Mouse (Mus musculus) forebrain, embryonic 12.5 days (tissue): ENCODE data around the gene Dpf2. TPM values are rescaled to one million over a fixed set of nuclear protein-coding genes. Genes with fewer than 3 reads are reported as not detected.
A peak's percentile ranks its signal among the peaks of the same experiment; 100 is the strongest.

ENCODE experiments used
- ATAC-seq: fragments of 200-750 bp; cut with Nextera tagmentation; 2 replicates; pipeline ENCODE4 v1.8.0; 2017; ENCODE audit warnings: moderate TSS enrichment; ENCODE audit not compliant: low FRiP score
- H3K27ac ChIP-seq: fragments of 300-500 bp; sonication (generic); 2 replicates; pipeline ENCODE4 v1.5.1; 2016; ENCODE audit warnings: mild to moderate bottlenecking
- H3K27me3 ChIP-seq: fragments of 300-500 bp; sonication (generic); 2 replicates; pipeline ENCODE4 v1.6.1; 2016; ENCODE audit warnings: mild to moderate bottlenecking
- H3K36me3 ChIP-seq: fragments of 300-500 bp; sonication (generic); replicated peaks from 2 replicates; pipeline ENCODE4 v1.6.1; 2016; ENCODE audit warnings: mild to moderate bottlenecking
- H3K4me1 ChIP-seq: fragments of 300-500 bp; sonication (generic); 2 replicates; pipeline ENCODE4 v1.6.1; 2016
- H3K4me2 ChIP-seq: fragments of 300-500 bp; sonication (generic); 2 replicates; pipeline ENCODE4 v1.6.1; 2016; ENCODE audit warnings: mild to moderate bottlenecking, moderate library complexity
- H3K4me3 ChIP-seq: fragments of 300-500 bp; sonication (generic); replicated peaks from 2 replicates; pipeline ENCODE4 v1.5.1; 2016; ENCODE audit warnings: mild to moderate bottlenecking
- H3K9ac ChIP-seq: fragments of 300-500 bp; sonication (generic); 2 replicates; pipeline ENCODE4 v1.6.1; 2016; ENCODE audit warnings: mild to moderate bottlenecking
- H3K9me3 ChIP-seq: fragments of 300-500 bp; sonication (generic); 2 replicates; pipeline ENCODE4 v1.6.1; 2016
- WGBS: fragments of 180-500 bp; shearing (Covaris S2); methylation state at CpG from one replicate; pipeline ENCODE4 v1.1.7; 2016; 5-methylcytosine and 5-hydroxymethylcytosine counted together
- polyA plus RNA-seq: library from polyadenylated mRNA; unstranded; fragments of >200 nt; fragmentation: Nextera tagmentation; extraction: Ambion mirVana; gene quantifications from 2 replicates; pipeline ENCODE4 v1.2.1, GENCODE M21; 2016

Gene Dpf2
- polyA plus RNA-seq, 1 experiment from 2014 or later = 184 TPM

DNA sequence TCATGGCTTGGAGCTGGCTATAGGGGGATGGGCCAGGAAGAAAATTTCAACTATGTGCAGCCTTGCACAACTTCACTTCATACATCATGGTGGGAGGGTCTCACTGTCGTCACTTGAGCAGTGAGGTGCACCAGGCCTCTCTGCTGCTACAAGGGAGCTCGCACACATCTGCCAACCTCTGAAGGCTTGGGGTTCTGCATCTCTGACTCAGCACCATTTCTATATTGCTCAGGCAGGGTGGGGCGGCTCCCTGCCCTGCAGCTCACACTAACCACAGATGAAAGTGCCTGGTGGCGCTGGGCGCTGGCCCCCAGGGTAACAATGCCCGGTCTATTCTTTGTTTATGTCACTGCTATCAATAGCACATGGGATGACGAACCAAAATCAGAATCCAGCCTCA is 32.2 kb upstream of the Dpf2 start:
- no peaks in the 10 kb centered on the region for H3K9me3 ChIP-seq
- no peak overlapping the region for H3K27ac ChIP-seq
- WGBS = 84% methylated on average over 7 of the region's 7 CpGs
- no peak overlapping the region for H3K4me3 ChIP-seq
- H3K36me3 ChIP-seq = peaks cover 85% of the 10 kb centered on the region
- no peak overlapping the region for H3K4me2 ChIP-seq
- ATAC-seq = no peak
- no peaks in the 10 kb centered on the region for H3K4me1 ChIP-seq
- H3K9ac ChIP-seq = no peak overlapping the region
- H3K27me3 ChIP-seq = no peaks in the 10 kb centered on the region

- Histone ChIP-seq H3K27me3 (no peaks in the 10 kb centered on the region), H3K4me1 (no peaks in the 10 kb centered on the region), H3K36me3 (peaks cover 85% of the 10 kb centered on the region), H3K9ac (no peak overlapping the region), H3K4me3 (no peak overlapping the region), H3K27ac (no peak overlapping the region), H3K9me3 (no peaks in the 10 kb centered on the region), H3K4me2 (no peak overlapping the region)
- ATAC-seq = no peak
- WGBS = 87% methylated on average over 8 of the region's 8 CpGs
Measured at GRCm38 (mm10) chr19:5944145-5944544, 31.3 kb upstream of the Dpf2 start.

- Histone ChIP-seq H3K36me3 (peaks cover 78% of the 10 kb centered on the region), H3K4me1 (0 out of 2 replicates have a peak, but pooled peaks cover under 1% of the 10 kb centered on the region), H3K27me3 (no peaks in the 10 kb centered on the region), H3K27ac (no peak overlapping the region), H3K4me2 (no peak overlapping the region), H3K4me3 (no peak overlapping the region), H3K9ac (no peak overlapping the region), H3K9me3 (no peaks in the 10 kb centered on the region)
- ATAC-seq = no peak
- 94% methylated on average over 15 of the region's 15 CpGs for WGBS
Measured at GRCm38 (mm10) chr19:5943404-5943803, 30.6 kb upstream of the Dpf2 start.

- no peak for ATAC-seq
- Histone ChIP-seq H3K9ac (no peak overlapping the region), H3K27ac (no peak overlapping the region), H3K27me3 (no peaks in the 10 kb centered on the region), H3K4me3 (no peak overlapping the region), H3K9me3 (no peaks in the 10 kb centered on the region), H3K4me2 (no peak overlapping the region), H3K4me1 (peaks cover 9% of the 10 kb centered on the region), H3K36me3 (peaks cover 70% of the 10 kb centered on the region)
- WGBS = 91% methylated on average over 7 of the region's 7 CpGs
Measured at GRCm38 (mm10) chr19:5942581-5942980, 29.8 kb upstream of the Dpf2 start.

DNA sequence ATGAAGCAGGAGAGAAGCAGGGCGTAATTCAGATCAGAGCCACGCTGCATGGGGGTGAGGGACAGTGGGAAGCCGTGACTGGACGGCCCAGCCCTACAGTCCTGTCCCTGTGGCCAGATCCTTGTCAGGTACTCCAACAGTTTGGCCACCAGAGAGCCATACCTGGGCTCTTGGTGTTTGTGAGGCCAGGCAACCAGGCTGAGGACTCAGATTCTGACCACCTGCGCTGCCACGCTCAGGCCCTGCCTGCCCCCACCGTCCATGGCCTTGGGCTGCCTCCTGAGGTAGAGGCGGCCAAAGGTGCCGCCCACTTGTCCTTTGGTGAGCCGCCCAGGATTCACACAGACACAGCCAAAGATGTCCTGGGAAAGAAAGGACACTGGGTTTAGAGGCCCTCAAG is 27.8 kb upstream of the Dpf2 start:
- no peak overlapping the region for H3K4me3 ChIP-seq
- H3K27ac ChIP-seq = 0 out of 2 replicates have a peak overlapping the region, but pooled peaks have one; percentile 31
- ATAC-seq = no peak
- no peak overlapping the region for H3K4me2 ChIP-seq
- no peak overlapping the region for H3K9ac ChIP-seq
- WGBS = 92% methylated on average over 10 of the region's 10 CpGs
- peaks cover 52% of the 10 kb centered on the region for H3K36me3 ChIP-seq
- no peaks in the 10 kb centered on the region for H3K9me3 ChIP-seq
- no peaks in the 10 kb centered on the region for H3K27me3 ChIP-seq
- peaks cover 14% of the 10 kb centered on the region for H3K4me1 ChIP-seq

GRCm38 (mm10) chr19:5940173-5940572 is 27.4 kb upstream of the Dpf2 start:
- Histone ChIP-seq H3K4me3 (no peak overlapping the region), H3K4me1 (peaks cover 17% of the 10 kb centered on the region), H3K27ac (0 out of 2 replicates have a peak overlapping the region, but pooled peaks have one; percentile 50), H3K4me2 (no peak overlapping the region), H3K27me3 (no peaks in the 10 kb centered on the region), H3K9ac (no peak overlapping the region), H3K9me3 (no peaks in the 10 kb centered on the region), H3K36me3 (peaks cover 47% of the 10 kb centered on the region)
- ATAC-seq = no peak
- WGBS = 80% methylated on average over 4 of the region's 4 CpGs

- Histone ChIP-seq H3K4me2 (no peak overlapping the region), H3K27me3 (no peaks in the 10 kb centered on the region), H3K4me1 (peaks cover 17% of the 10 kb centered on the region), H3K36me3 (peaks cover 42% of the 10 kb centered on the region), H3K27ac (peak overlapping the region; percentile 50; the same call in 1 of the 2 replicates), H3K4me3 (no peak overlapping the region), H3K9ac (no peak overlapping the region), H3K9me3 (no peaks in the 10 kb centered on the region)
- no peak for ATAC-seq
- 85% methylated on average over 5 of the region's 5 CpGs for WGBS
Measured at GRCm38 (mm10) chr19:5939715-5940114, 26.9 kb upstream of the Dpf2 start.

- Histone ChIP-seq H3K9me3 (no peaks in the 10 kb centered on the region), H3K27me3 (no peaks in the 10 kb centered on the region), H3K36me3 (peaks cover 32% of the 10 kb centered on the region), H3K27ac (no peak overlapping the region), H3K4me2 (no peak overlapping the region), H3K4me1 (peaks cover 17% of the 10 kb centered on the region), H3K9ac (no peak overlapping the region), H3K4me3 (no peak overlapping the region)
- 95% methylated on average over 6 of the region's 6 CpGs for WGBS
- ATAC-seq = no peak
Measured at GRCm38 (mm10) chr19:5938516-5938915, 25.7 kb upstream of the Dpf2 start.

DNA sequence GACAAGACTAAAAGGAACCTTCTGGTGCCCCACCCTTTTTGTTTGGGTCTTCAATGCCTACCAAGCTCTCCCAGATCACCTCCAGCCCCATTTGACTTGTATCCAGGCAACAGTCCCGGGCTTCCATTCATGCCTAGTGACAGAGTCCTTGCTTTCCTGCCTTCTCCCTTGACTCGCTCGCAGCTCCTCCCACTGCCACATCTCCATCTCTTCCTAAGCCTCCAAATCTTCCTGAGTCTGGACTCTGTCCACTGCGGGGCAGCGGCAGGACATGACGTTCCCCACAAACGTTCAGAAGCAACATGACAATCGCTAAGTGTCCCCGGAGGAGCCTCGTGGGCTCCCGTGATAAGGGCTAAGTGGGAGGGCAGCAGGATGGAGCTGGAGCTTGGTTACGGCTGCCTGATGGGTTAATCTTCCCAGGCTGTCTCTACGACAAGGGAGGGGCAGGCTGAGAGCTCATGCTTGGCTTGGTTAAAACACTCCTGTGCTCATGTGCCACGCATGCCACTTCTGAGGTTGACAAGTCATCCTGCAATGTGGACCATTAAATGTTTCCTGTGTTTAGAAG is 25.1 kb upstream of the Dpf2 start:
- peaks cover 31% of the 10 kb centered on the region for H3K36me3 ChIP-seq
- no peak overlapping the region for H3K9ac ChIP-seq
- ATAC-seq = no peak
- no peaks in the 10 kb centered on the region for H3K27me3 ChIP-seq
- H3K4me1 ChIP-seq = peaks cover 17% of the 10 kb centered on the region
- H3K9me3 ChIP-seq = no peaks in the 10 kb centered on the region
- H3K27ac ChIP-seq = no peak overlapping the region
- peak overlapping the region; percentile 13; the same call in 1 of the 2 replicates for H3K4me2 ChIP-seq
- H3K4me3 ChIP-seq = no peak overlapping the region
- 41% methylated on average over 14 of the region's 14 CpGs for WGBS

- H3K9me3 ChIP-seq = no peaks in the 10 kb centered on the region
- no peak overlapping the region for H3K4me3 ChIP-seq
- peaks cover 17% of the 10 kb centered on the region for H3K4me1 ChIP-seq
- H3K27ac ChIP-seq = peak overlapping the region; percentile 32; the same call in 1 of the 2 replicates
- H3K4me2 ChIP-seq = no peak overlapping the region
- peaks cover 25% of the 10 kb centered on the region for H3K36me3 ChIP-seq
- 75% methylated on average over 21 of the region's 21 CpGs for WGBS
- no peak overlapping the region for H3K9ac ChIP-seq
- ATAC-seq = no peak
- H3K27me3 ChIP-seq = no peaks in the 10 kb centered on the region
Measured at GRCm38 (mm10) chr19:5937095-5937835, 24.5 kb upstream of the Dpf2 start.

- Histone ChIP-seq H3K4me1 (peaks cover 17% of the 10 kb centered on the region), H3K4me3 (no peak overlapping the region)
- WGBS = 84% methylated on average over 5 of the region's 5 CpGs
Measured at GRCm38 (mm10) chr19:5935691-5936090, 22.9 kb upstream of the Dpf2 start.

DNA sequence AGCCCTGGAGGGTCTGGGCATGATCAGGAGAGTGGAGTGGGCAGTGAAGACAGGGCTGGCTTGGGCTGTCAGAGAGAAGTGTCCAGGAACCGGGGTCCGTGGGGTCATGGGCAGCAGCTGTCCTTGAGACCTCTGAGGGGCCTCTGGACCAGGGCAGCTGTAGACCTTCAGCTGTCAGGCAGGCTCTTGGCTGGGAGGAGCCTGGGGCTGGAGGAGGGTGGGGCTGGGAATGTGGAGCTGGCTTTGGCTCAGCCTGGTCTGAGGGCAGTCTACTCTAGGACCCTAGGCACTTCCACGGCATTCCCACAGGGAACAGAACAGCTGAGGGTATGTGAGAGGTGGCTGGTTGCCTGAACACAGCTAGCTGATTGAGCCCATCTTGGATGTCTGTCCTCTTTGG is 22.5 kb upstream of the Dpf2 start:
- H3K36me3 ChIP-seq = peaks cover 9% of the 10 kb centered on the region
- no peak for ATAC-seq
- no peak overlapping the region for H3K9ac ChIP-seq
- peaks cover 17% of the 10 kb centered on the region for H3K4me1 ChIP-seq
- no peak overlapping the region for H3K4me2 ChIP-seq
- WGBS = 63% methylated on average over 3 of the region's 3 CpGs
- no peak overlapping the region for H3K27ac ChIP-seq
- H3K4me3 ChIP-seq = no peak overlapping the region
- no peaks in the 10 kb centered on the region for H3K9me3 ChIP-seq
- no peaks in the 10 kb centered on the region for H3K27me3 ChIP-seq

More at GRCm38 (mm10) chr19:5935691-5936090, 22.9 kb upstream of the Dpf2 start:
- no peak for ATAC-seq
- H3K9me3 ChIP-seq = no peaks in the 10 kb centered on the region
- no peak overlapping the region for H3K9ac ChIP-seq
- H3K27ac ChIP-seq = no peak overlapping the region
- peaks cover 12% of the 10 kb centered on the region for H3K36me3 ChIP-seq
- H3K27me3 ChIP-seq = no peaks in the 10 kb centered on the region
- H3K4me2 ChIP-seq = no peak overlapping the region
